Mouse (Mus musculus): Measurements from ENCODE around the gene Sstr5.

- TF ChIP-seq TCF12 (IDR thresholded peaks at IDR 0.05; ENCODE audit: low read depth, low read length) (no peak), MXI1 (IDR thresholded peaks at IDR 0.05; ENCODE audit: low read depth, low read length) (no peak), POLR2A (IDR thresholded peaks at IDR 0.05; ENCODE audit: control insufficient read depth in 1 of 2, insufficient read depth in 1 of 2, low read depth in 1 of 2, low read length in 2 of 2, poor library complexity in 1 of 2) (no peak), NRF1 (IDR thresholded peaks at IDR 0.05; ENCODE audit: insufficient read depth, low read depth, low read length, poor library complexity, severe bottlenecking) (no peak), SMC3 (IDR thresholded peaks at IDR 0.05; ENCODE audit: low read depth, low read length) (peak; percentile 39), CTCF (IDR thresholded peaks at IDR 0.05 in 2 of 3, conservative IDR thresholded peaks at IDR 0.05 in 1 of 3; ENCODE audit: control insufficient read depth in 1 of 3, insufficient read depth in 1 of 3, low read depth in 2 of 3, low read length in 3 of 3, poor library complexity in 1 of 3, severe bottlenecking in 1 of 3) (peak; percentile 57 to 61 (median 59)), TBP (IDR thresholded peaks at IDR 0.05; ENCODE audit: low read depth, low read length) (no peak)
Observed at GRCm38 (mm10) chr17:25508860-25509577, 11.9 kb upstream of the Sstr5 start.
